Mouse (Mus musculus) olfactory bulb, adult 2 months (tissue): ENCODE data around the gene Abl1.

Experiments used
- CTCF ChIP-seq: fragments of 200-500 bp; IDR thresholded peaks from 2 replicates; pipeline ENCODE4 v1.5.1; 2012; ENCODE audit warnings: low read depth, mild to moderate bottlenecking, low read length, moderate library complexity; ENCODE audit not compliant: insufficient read depth
- POLR2A ChIP-seq: fragments of 200-500 bp; IDR thresholded peaks from 2 replicates; pipeline ENCODE4 v1.6.1; 2012; ENCODE audit warnings: mild to moderate bottlenecking, low read depth, low read length, moderate library complexity; ENCODE audit not compliant: insufficient read depth

DNA sequence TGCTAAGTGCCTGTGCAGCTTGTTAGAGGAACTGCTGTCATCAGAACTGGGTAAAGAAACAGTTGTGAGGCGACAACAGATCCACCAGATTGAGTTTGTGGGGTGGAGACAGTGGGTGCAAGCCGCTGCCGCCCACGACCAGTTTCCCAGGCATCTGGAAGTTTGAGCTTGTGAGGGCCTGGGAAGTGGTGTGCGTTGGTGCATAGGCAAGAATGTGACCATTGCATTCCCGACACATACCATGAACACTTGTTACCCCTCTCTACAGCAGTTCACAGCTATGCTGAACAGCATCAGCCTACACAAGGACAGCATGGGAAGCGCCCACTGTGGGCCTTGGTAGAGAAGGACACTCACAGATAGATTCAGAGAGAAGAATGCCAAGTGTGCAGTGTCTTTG is 27.8 kb downstream of the Abl1 start:
- no peak for TF ChIP-seq CTCF
- TF ChIP-seq POLR2A = no peak
